Mouse (Mus musculus): ENCODE results near the gene Cntrob.

The Cntrob gene

GRCm38 (mm10) chr11:69298231-69298630, 25.3 kb downstream of the Cntrob start:
- no peak for DNase-seq (ENCODE audit: low spot score in 2 of 2)

DNA sequence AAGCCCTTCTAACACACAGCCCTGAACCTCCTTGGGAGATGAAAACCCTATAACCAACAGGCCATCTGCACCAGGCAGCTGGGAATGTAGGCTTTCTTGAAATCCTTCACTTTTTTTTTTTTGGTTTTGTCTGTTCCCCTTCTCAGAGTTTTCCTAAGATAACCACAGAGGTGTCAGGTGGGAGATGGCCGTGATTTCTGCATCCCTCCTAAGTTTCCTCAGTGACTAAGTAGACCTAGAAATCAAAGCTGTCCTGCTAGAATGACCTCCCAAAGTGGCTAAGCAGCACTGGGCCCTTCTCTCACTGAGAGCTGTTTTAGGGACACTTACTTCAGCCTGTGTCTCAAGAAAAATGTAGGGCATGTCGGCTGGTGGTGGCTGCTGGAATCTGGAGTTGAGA, 25.8 kb downstream of the Cntrob start:
- no peak for DNase-seq (ENCODE audit: low spot score in 2 of 2)

GRCm38 (mm10) chr11:69295286-69295685, 28.3 kb downstream of the Cntrob start:
- DNase-seq (ENCODE audit: low spot score in 2 of 2) = no peak

GRCm38 (mm10) chr11:69291111-69291510, 32.5 kb downstream of the Cntrob start:
- no peak for DNase-seq (ENCODE audit: low spot score in 2 of 2)

DNA sequence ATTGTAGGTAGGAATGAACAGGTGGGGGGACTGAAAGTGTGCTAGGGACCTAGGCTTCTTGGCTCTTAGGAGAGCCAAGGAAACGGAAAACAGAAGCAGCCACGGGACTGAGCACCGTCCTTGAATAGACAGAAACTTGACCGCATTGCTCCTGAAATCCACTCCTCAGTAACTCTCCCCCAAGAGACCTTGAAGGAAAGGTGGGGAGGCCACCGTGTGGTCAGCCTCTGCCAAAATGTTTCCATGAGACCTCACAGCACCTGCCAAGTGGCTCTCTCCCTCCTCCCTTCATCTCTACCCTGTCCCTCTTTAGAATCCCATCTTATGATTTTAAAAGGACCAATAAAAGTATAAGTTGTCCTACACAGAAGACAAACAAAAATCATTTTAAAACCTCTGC, 46.3 kb downstream of the Cntrob start:
- DNase-seq (ENCODE audit: low spot score in 2 of 2) = no peak

GRCm38 (mm10) chr11:69276081-69276480, 47.5 kb downstream of the Cntrob start:
- no peak for DNase-seq (ENCODE audit: low spot score in 2 of 2)

DNA sequence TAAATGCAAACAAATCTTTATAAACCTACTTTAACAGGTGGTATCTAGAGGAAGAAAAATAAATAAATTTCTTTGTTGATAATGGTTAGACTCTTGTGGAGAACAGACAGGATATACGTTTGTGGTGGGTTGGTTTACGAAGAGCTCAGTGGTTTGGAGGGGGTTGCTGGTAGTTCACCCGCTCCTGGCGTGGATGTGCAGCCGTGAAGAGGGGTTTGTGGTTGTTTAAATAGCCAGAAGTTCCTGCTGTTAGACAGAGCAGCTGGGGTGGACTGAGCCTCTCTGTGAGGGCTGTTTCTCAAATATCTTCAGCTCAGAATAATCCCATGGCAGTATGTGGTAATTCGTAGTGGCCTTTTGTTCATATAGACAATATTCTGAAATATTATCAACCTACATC, 47.9 kb downstream of the Cntrob start:
- DNase-seq (ENCODE audit: low spot score in 2 of 2) = no peak

GRCm38 (mm10) chr11:69272122-69272740, 51.3 kb downstream of the Cntrob start:
- DNase-seq (ENCODE audit: low spot score in 2 of 2) = peak in 1 of 2 experiments; percentile 73

- peak in 1 of 2 experiments; percentile 66 for DNase-seq (ENCODE audit: low spot score in 2 of 2)
Measured at GRCm38 (mm10) chr11:69269575-69269974, 54.0 kb downstream of the Cntrob start.

- DNase-seq (ENCODE audit: low spot score in 2 of 2) = no peak
Measured at GRCm38 (mm10) chr11:69268100-69268499, 55.5 kb downstream of the Cntrob start.

- DNase-seq (ENCODE audit: low spot score in 2 of 2) = no peak
Measured at GRCm38 (mm10) chr11:69267341-69267740, 56.2 kb downstream of the Cntrob start.

GRCm38 (mm10) chr11:69266253-69266652, 57.3 kb downstream of the Cntrob start:
- DNase-seq (ENCODE audit: low spot score in 2 of 2) = peak; percentile 75 to 80

GRCm38 (mm10) chr11:69265410-69265809, 58.2 kb downstream of the Cntrob start:
- no peak for DNase-seq (ENCODE audit: low spot score in 2 of 2)

DNA sequence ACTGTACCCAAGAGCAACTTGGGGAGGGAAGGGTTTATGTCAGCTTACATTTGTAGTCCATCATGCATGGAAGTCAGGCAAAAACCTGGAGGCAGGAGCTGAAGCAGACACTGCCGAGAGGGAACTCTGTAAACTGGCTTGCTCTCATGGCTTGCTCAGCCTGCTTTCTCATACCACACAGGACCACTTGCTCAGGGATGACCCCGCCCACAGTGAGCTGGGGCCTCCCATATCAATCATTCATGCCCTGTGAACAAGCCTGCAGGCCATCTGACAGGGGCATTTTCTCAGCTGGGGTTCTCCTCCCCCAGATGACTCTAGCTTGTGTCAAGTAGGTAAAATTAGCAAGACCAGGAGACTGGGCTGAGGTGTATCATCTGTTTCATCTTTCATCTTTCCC, 59.3 kb downstream of the Cntrob start:
- DNase-seq (ENCODE audit: low spot score in 2 of 2) = no peak

GRCm38 (mm10) chr11:69260111-69260510, 63.5 kb downstream of the Cntrob start:
- no peak for DNase-seq (ENCODE audit: low spot score in 2 of 2)

- no peak for DNase-seq (ENCODE audit: low spot score in 2 of 2)
Measured at GRCm38 (mm10) chr11:69258287-69258686, 65.3 kb downstream of the Cntrob start.

GRCm38 (mm10) chr11:69257807-69258206, 65.8 kb downstream of the Cntrob start:
- DNase-seq (ENCODE audit: low spot score in 2 of 2) = no peak

DNA sequence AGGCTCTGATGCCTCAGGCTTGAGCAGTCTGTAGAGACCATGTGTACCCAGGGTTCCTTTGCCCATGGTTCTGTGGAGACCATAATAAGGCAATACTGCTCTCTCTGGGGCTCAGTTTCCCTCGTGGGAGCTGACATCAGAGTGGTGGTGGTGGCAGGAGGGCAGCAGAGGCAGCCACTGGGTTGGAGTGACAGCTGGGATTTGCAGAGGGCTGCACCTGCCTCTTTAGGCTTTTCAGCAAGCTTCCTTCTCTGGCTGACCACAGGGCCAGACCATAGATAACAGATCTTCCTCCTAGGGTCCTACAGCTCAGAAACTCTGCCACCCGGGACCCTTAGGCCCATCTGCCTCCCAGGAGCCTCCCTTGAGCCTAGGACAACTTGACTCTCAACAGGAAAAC, 66.5 kb downstream of the Cntrob start:
- DNase-seq (ENCODE audit: low spot score in 2 of 2) = no peak

DNA sequence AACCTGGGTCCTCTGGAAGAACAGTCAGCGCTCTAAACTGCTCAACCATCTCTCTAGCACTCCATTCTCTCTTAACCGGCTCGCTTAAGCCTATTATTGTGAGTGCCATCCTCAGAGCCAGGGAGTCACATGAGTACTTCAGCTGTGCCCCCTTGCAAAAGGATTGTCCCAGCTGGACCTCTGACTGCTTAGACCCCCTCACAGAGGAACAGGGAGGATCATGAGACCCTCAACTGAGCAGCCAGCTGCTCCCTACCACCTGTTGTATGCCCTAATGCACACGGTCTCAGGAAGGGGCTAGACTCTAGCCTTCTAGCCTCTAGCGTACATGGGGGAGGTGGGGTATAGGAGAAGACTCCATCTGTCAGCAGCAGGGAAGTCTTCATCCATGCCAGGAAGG, 68.8 kb downstream of the Cntrob start:
- DNase-seq (ENCODE audit: low spot score in 2 of 2) = no peak

DNA sequence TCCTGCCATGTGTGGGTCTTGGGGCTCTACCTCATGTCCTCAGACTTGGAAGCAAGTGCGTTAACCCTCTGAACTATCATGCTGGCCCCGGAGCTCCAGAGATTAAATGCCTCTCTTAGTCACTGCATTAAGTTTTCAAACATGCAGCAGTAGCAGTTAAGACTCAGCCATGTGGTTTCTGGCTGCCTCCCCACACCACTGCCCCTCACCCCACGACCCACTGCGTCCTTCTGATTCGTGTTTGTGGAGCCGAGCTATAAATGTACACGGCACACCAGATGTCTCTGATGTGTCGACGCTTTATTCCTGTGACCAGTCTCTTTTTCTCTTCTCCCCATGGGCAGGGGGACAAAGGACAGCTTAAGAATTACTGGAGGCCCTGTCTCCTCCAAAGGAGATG, 70.4 kb downstream of the Cntrob start:
- no peak for DNase-seq (ENCODE audit: low spot score in 2 of 2)

DNA sequence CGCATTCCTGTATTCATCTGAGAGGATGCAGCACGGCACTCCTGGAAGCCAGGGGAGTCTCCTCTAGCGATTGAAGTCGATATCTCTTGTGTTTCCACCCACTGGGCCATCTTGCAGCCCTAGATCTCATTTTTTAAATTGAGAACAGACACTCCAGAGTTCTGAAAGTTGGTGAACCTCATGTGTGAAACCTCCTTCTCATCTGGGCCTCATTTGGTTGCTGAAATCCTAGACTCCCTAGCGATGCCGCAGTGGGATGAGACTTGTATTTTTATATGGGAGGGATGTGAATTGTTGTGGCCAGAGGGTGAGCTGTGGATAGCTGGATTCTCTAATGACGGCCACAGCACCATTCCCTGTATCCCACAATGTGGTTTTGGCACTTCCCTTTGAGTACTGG, 71.6 kb downstream of the Cntrob start:
- no peak for DNase-seq (ENCODE audit: low spot score in 2 of 2)

DNA sequence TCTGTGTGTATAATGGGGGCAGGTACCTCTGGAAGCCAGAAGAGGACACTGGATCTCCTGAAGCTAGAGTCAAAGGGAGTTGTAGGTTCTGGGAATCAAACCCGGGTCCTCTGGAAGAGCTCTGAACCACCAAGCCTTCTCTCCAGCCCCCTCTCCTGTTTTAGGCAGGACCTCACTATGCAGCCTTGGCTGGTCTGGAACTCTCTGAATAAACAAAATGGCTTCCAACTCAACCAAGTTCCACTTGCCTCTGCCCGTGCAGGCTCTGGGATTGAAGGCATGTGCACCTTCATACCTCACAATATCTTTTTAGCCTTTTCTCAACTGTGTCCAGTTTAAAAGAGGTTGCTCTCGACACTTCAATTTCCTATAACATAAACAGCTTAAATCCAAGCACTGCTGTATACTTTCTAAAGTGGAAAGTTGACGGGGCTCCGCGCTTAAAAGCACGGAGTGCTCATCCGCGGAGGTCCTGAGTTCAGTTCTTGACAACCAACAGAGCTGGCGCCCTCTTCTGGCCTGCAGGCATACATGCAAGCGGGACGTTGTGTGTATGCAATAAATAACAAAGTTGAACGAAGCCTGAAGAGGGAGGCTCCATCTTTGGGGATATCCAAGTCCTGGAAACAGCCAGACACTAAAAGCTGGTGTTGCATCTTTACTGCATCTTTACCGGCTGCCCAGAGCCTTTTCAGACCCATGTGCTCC, 72.3 kb downstream of the Cntrob start:
- no peak for DNase-seq (ENCODE audit: low spot score in 2 of 2)

DNA sequence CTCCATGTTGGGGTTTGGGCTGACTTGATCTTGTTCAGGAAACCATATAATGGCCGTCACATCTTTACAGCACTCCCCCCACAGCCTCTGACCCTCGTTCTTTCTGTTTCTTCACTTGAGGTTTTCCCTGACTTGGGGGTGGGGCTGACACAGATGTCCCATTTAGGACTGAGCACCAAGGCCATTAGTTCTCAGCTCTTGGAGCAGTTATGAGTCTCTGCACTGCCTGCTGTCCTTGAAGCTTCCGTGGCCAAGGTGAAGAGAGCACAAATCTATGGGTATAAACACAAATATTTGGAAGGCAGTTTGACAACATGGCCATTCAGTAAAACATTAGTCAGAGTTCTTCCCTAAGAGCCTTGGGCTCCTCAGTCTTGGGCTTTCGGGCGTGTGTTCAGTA, 73.5 kb downstream of the Cntrob start:
- DNase-seq (ENCODE audit: low spot score in 2 of 2) = no peak
